Mouse (Mus musculus) neural tube, embryonic 10.5 days (tissue): ENCODE measurements around the gene Tmem229a.

Source experiments
- DNase-seq: peaks from one replicate; pipeline ENCODE4 v3.0.0-alpha.2; 2017; ENCODE audit warnings: low spot score; ENCODE audit errors: extremely low spot score

Gene Tmem229a

GRCm38 (mm10) chr6:24955946-24956585, at the start of gene Tmem229a:
Gene Tmem229a, minus strand, starts transcription at chr6:24956297.
- DNase-seq: peak; percentile 81

- DNase-seq: no peak
These were observed 37.7 kb upstream of the Tmem229a start for GRCm38 (mm10) chr6:24993754-24994153.

GRCm38 (mm10) chr6:24989836-24990235, 33.7 kb upstream of the Tmem229a start:
- no peak for DNase-seq

GRCm38 (mm10) chr6:24976176-24976575, 20.1 kb upstream of the Tmem229a start:
- no peak for DNase-seq

GRCm38 (mm10) chr6:24968471-24969223, 12.6 kb upstream of the Tmem229a start:
- no peak for DNase-seq

GRCm38 (mm10) chr6:24967726-24968125, 11.6 kb upstream of the Tmem229a start:
- DNase-seq: no peak

- no peak for DNase-seq
These were observed 10.0 kb upstream of the Tmem229a start for GRCm38 (mm10) chr6:24966010-24966682.

- DNase-seq: no peak
These were observed 7.7 kb upstream of the Tmem229a start for GRCm38 (mm10) chr6:24963754-24964153.

GRCm38 (mm10) chr6:24956586-24956973, 483 bp upstream of the Tmem229a start:
- DNase-seq: no peak

- DNase-seq: peak; percentile 75
These were observed 759 bp downstream of the Tmem229a start for GRCm38 (mm10) chr6:24955131-24955945.

GRCm38 (mm10) chr6:24954126-24954525, 2.0 kb downstream of the Tmem229a start:
- DNase-seq: no peak

GRCm38 (mm10) chr6:24952341-24952740, 3.8 kb downstream of the Tmem229a start:
- DNase-seq: no peak

- DNase-seq: no peak
These were observed 5.4 kb downstream of the Tmem229a start for GRCm38 (mm10) chr6:24950669-24951068.

GRCm38 (mm10) chr6:24925076-24925785, 30.9 kb downstream of the Tmem229a start:
- DNase-seq: no peak

GRCm38 (mm10) chr6:24913591-24913990, 42.5 kb downstream of the Tmem229a start:
- DNase-seq: no peak

GRCm38 (mm10) chr6:24910728-24911105, 45.4 kb downstream of the Tmem229a start:
- no peak for DNase-seq

- no peak for DNase-seq
These were observed 45.9 kb downstream of the Tmem229a start for GRCm38 (mm10) chr6:24910016-24910727.

- DNase-seq: no peak
These were observed 48.3 kb downstream of the Tmem229a start for GRCm38 (mm10) chr6:24907824-24908223.

GRCm38 (mm10) chr6:24905101-24905500, 51.0 kb downstream of the Tmem229a start:
- DNase-seq: no peak
